Mouse (Mus musculus) kidney, embryonic 15.5 days (tissue): ENCODE results near the gene Gm436. TPM values are rescaled to one million over a fixed set of nuclear protein-coding genes. Genes with fewer than 3 reads are reported as not detected.

Source experiments
- ATAC-seq: fragments of 200-750 bp; cut with Nextera tagmentation; replicated peaks from 2 replicates; pipeline ENCODE4 v1.8.0; 2017; ENCODE audit warnings: moderate TSS enrichment; ENCODE audit not compliant: low FRiP score
- H3K27ac ChIP-seq: fragments of 300-500 bp; sonication (generic); 2 replicates; pipeline ENCODE4 v1.5.1; 2015; ENCODE audit warnings: mild to moderate bottlenecking, inconsistent platforms
- H3K27me3 ChIP-seq: fragments of 300-500 bp; sonication (generic); 2 replicates; pipeline ENCODE4 v1.6.1; 2015; ENCODE audit warnings: inconsistent platforms
- H3K36me3 ChIP-seq: fragments of 300-500 bp; sonication (generic); 2 replicates; pipeline ENCODE4 v1.6.1; 2015; ENCODE audit warnings: inconsistent platforms
- H3K4me1 ChIP-seq: fragments of 300-500 bp; sonication (generic); 2 replicates; pipeline ENCODE4 v1.6.1; 2015; ENCODE audit warnings: inconsistent platforms
- H3K4me2 ChIP-seq: fragments of 300-500 bp; sonication (generic); 2 replicates; pipeline ENCODE4 v1.6.1; 2015; ENCODE audit warnings: moderate library complexity, mild to moderate bottlenecking, inconsistent platforms
- H3K4me3 ChIP-seq: fragments of 300-500 bp; sonication (generic); replicated peaks from 2 replicates; pipeline ENCODE4 v1.5.1; 2015; ENCODE audit warnings: mild to moderate bottlenecking, inconsistent platforms
- H3K9ac ChIP-seq: fragments of 300-500 bp; sonication (generic); 2 replicates; pipeline ENCODE4 v1.6.1; 2015; ENCODE audit warnings: mild to moderate bottlenecking, inconsistent platforms
- H3K9me3 ChIP-seq: fragments of 300-500 bp; sonication (generic); replicated peaks from 2 replicates; pipeline ENCODE4 v1.6.1; 2016; ENCODE audit warnings: inconsistent platforms
- WGBS: fragments of 180-500 bp; shearing (Covaris S2); methylation state at CpG from one replicate; pipeline ENCODE4 v1.1.7; 2015; ENCODE audit warnings: mixed read lengths; 5-methylcytosine and 5-hydroxymethylcytosine counted together
- polyA plus RNA-seq: library from polyadenylated mRNA; unstranded; fragments of >200 nt; fragmentation: Nextera tagmentation; extraction: Ambion mirVana; gene quantifications from 2 replicates; pipeline ENCODE4 v1.2.1, GENCODE M21; 2015

Gene Gm436
- not detected in 2 replicates for polyA plus RNA-seq

DNA sequence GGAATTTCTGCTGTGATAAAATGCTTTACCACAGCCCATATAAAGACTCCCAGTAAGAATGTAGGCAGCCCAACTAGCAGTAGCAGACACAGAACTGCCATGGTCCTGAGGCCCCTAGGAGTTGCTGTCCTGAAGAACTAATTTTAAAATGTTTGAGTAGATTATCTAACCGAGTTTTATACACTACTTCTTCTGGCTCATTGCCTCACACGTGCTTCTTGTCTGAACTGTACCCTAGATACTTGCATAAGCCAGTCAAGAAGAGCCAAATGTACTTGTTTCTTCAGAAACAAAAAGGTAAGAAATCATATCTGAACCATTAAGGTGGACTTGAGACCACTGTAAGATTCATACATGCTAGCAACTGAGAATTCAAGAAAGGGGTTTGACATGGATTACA, at the start of gene Gm436:
TSS of gene Gm436 (minus strand) at position 101 of the 400 bp plus-strand sequence.
- Histone ChIP-seq H3K4me2 (no peak within 1 kb of the TSS), H3K4me3 (no peak within 1 kb of the TSS), H3K36me3 (no peaks in the 10 kb centered on the region), H3K9ac (no peak within 1 kb of the TSS), H3K27me3 (no peaks in the 10 kb centered on the region), H3K27ac (no peak within 1 kb of the TSS), H3K9me3 (no peaks in the 10 kb centered on the region), H3K4me1 (no peaks in the 10 kb centered on the region)
- 62% methylated on average over 2 of the region's 2 CpGs for WGBS
- ATAC-seq, result no peak

DNA sequence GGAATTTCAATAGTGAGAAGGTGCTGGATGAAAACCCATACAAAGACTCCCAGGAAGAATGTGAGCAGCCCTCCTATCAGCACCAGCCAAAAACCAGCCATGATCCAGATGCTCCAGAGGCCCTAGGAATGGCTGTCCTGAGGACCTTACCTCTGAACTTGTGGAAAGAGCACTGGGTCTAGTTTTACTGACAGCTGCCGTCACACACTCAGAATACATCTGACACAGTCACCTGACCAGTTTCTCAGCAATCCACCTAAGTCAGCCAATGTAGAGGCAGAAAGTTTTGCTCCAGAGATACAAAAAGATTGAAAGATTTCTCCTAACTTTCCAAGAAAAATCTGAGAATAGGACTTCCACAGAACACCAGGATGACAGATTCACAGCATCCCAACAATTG, 35.1 kb upstream of the Gm436 start, which contains the start of gene Gm13178:
TSS of gene Gm13178 (minus strand) at position 101 of the 400 bp plus-strand sequence.
- no peaks in the 10 kb centered on the region for H3K36me3 ChIP-seq
- ATAC-seq, result no peak
- H3K27ac ChIP-seq, result no peak within 1 kb of the TSS
- no peaks in the 10 kb centered on the region for H3K9me3 ChIP-seq
- no peak within 1 kb of the TSS for H3K9ac ChIP-seq
- H3K4me3 ChIP-seq, result no peak within 1 kb of the TSS
- no peaks in the 10 kb centered on the region for H3K4me1 ChIP-seq
- 92% methylated on average over 1 of the region's 1 CpGs for WGBS
- no peaks in the 10 kb centered on the region for H3K27me3 ChIP-seq
- no peak within 1 kb of the TSS for H3K4me2 ChIP-seq

DNA sequence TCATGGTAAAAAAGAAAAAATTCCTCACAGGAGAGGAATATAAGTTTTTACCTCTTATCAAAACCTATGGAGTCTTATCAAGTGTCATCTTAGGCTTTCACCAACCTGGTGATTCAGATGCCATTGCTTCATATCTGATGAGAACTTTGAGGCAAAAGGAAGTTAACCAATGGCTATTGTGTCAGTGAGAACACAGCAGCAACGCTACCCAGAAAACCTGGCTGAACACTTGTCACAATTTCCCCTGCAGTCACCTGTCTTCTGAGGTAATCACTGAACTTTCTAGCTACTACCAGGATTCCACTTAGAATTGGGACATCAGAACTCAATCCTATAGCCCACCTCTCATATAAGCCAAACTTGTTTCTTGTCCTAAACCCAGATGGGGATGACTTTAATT, 33.5 kb upstream of the Gm436 start:
- no peak overlapping the region for H3K27ac ChIP-seq
- no peak overlapping the region for H3K4me3 ChIP-seq
- H3K4me1 ChIP-seq, result no peaks in the 10 kb centered on the region
- H3K27me3 ChIP-seq, result no peaks in the 10 kb centered on the region
- no peak for ATAC-seq
- 78% methylated on average over 1 of the region's 1 CpGs for WGBS
- no peak overlapping the region for H3K9ac ChIP-seq
- no peaks in the 10 kb centered on the region for H3K9me3 ChIP-seq
- no peak overlapping the region for H3K4me2 ChIP-seq
- no peaks in the 10 kb centered on the region for H3K36me3 ChIP-seq

GRCm38 (mm10) chr4:144718288-144718687, 32.1 kb upstream of the Gm436 start:
- no peaks in the 10 kb centered on the region for H3K36me3 ChIP-seq
- H3K27me3 ChIP-seq, result no peaks in the 10 kb centered on the region
- no peak overlapping the region for H3K27ac ChIP-seq
- H3K4me1 ChIP-seq, result no peaks in the 10 kb centered on the region
- H3K4me2 ChIP-seq, result no peak overlapping the region
- no peak overlapping the region for H3K4me3 ChIP-seq
- 82% methylated on average over 1 of the region's 1 CpGs for WGBS
- no peak for ATAC-seq
- no peaks in the 10 kb centered on the region for H3K9me3 ChIP-seq
- H3K9ac ChIP-seq, result no peak overlapping the region

- H3K9me3 ChIP-seq, result no peaks in the 10 kb centered on the region; the same call in 1 of the 2 replicates
- H3K4me3 ChIP-seq, result no peak overlapping the region
- H3K4me1 ChIP-seq, result no peaks in the 10 kb centered on the region
- no peak for ATAC-seq
- no peak overlapping the region for H3K27ac ChIP-seq
- no peak overlapping the region for H3K9ac ChIP-seq
- H3K27me3 ChIP-seq, result no peaks in the 10 kb centered on the region
- H3K4me2 ChIP-seq, result no peak overlapping the region
- H3K36me3 ChIP-seq, result no peaks in the 10 kb centered on the region
Measured at GRCm38 (mm10) chr4:144638263-144638662, 47.9 kb downstream of the Gm436 start.

Other genes starting within 250 kb of the Gm436 start
- not detected in 2 replicates for gene 1700012P22Rik, start 247.6 kb downstream of the Gm436 start, polyA plus RNA-seq
- gene Gm9944, start 233.1 kb downstream of the Gm436 start, polyA plus RNA-seq, result not detected in 2 replicates
- not detected in 2 replicates for gene Aadacl3, start 222.6 kb downstream of the Gm436 start, polyA plus RNA-seq
- gene 9430007A20Rik, start 166.5 kb downstream of the Gm436 start, polyA plus RNA-seq, result not detected in 2 replicates
- not detected in 2 replicates for gene Gm13124, start 121.2 kb downstream of the Gm436 start, polyA plus RNA-seq
- gene Aadacl4, start 72.7 kb downstream of the Gm436 start, polyA plus RNA-seq, result not detected in 2 replicates
- not detected in 2 replicates for gene Gm13178, start 35.0 kb upstream of the Gm436 start, polyA plus RNA-seq
- gene Gm438, start 100.2 kb upstream of the Gm436 start, polyA plus RNA-seq, result not detected in 2 replicates
- 207 TPM in 2 replicates for gene Dhrs3, start 206.5 kb upstream of the Gm436 start, polyA plus RNA-seq